Mouse (Mus musculus): ENCODE results near the gene Ccdc148.
A peak's percentile ranks its signal among the peaks of the same experiment; 100 is the strongest.

Ccdc148 gene

DNA sequence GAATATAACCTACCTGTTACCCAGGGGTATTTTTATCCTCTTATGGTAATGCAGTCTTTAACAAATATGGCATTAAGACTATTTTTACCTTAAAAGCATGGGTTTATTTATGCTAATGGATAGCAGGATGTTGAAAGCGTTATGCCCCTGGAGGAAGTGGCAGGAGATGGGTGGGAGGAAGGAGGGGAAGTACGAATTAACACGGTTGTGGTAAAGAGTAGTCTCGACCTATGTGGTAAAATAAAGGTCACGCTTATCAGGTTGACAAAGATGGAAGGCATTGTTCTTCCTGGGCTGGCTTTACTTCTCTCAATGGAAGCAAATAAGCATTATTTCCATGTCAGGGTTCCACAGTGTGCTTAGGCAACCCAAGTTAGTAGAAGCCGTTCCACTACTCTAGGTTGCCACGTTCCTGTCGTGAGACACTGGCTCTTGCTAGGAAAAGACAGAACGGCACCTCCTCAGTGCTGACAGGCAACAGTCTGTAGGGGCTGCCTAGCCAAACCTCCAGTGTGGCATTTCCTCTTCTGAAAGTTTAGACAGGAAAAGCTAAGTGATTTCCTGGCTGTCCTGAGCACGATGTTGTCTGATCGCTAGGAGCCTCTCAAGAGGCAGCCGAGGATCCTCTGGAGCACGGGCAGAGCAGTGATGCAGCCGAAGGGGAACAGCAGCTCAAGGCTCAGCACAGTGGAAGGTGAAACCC lies 253.5 kb downstream of the Ccdc148 start:
- DNase-seq (ENCODE audit: low spot score): no peak

DNA sequence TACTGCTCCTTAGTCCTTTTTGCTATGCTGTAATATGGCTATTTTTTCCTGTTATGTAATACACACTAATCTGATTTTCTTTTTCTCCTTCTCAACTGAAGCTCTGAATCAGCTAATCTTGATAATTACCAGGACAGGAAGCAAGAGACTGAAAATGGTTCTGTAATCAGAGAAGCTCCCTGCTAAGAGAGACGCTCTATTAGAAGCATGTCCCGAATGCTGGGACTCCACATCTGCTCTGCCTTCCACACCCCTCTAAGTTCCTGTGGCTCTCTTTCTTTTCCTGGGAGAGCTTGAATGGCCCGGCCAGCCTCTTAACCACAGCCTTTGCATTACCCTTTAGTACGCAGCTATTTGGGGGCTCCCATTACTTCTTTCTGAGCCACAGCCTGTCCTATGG lies 255.4 kb downstream of the Ccdc148 start:
- no peak for DNase-seq (ENCODE audit: low spot score)

DNA sequence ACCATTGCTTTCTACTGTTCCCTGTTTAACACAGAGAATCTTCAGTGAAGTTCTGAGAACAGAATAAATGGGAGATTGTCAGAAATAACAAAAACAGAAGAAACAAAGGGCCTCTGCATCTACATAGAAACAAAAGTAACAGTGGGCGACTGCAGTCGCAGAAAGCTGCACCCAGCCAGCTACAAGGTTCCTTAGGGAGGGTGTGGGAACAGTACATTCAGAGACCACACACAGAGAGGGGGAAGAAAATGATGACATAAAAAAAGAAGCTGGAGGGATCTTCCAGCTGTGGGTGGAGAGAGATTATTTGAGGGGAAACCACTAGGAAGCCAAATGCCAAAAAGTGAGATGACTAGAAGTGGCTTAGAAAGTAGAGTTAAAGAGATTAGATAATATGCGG lies 280.6 kb downstream of the Ccdc148 start:
- DNase-seq (ENCODE audit: low spot score): no peak

DNA sequence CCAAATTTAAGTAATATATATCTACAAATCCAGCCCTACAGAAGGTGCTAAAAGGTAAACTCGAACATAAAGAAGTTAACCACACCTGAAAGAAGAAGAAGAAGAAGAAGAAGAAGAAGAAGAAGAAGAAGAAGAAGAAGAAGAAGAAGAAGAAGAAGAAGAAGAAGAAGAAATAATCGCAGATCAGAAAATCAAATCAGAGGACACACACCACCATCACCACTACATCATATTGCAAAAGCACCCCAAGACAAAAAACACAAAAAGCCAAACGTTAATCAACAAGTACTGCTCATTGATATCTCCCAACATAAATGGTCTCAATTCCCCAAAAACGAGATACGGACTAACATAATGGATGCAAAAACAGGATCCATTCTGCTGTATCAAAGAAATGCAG lies 301.3 kb downstream of the Ccdc148 start, which contains the start of gene Gm11099:
Gene Gm11099, plus strand, starts transcription at position 301 of the 400 bp plus-strand sequence.
- DNase-seq (ENCODE audit: low spot score): no peak

DNA sequence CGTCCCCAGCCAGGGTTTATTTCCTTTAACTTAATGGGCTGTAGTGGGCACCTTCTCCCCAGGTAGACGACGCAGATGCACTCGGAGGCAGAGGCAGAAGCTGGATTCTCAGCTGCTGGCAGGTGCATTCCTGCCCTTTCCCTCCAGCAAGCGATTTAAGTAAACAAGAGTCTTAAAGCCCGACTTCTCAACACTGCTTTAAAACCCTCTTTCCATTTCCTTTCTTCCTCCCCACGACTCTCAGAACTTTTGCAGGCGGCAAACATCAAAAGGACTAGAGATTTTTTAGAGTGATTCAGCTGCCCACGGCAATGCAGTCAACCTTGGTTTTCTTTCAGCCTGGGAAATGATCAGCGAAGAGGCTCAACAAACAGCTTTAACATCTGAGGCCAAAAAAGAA lies 316.0 kb downstream of the Ccdc148 start:
- no peak for DNase-seq (ENCODE audit: low spot score)

DNA sequence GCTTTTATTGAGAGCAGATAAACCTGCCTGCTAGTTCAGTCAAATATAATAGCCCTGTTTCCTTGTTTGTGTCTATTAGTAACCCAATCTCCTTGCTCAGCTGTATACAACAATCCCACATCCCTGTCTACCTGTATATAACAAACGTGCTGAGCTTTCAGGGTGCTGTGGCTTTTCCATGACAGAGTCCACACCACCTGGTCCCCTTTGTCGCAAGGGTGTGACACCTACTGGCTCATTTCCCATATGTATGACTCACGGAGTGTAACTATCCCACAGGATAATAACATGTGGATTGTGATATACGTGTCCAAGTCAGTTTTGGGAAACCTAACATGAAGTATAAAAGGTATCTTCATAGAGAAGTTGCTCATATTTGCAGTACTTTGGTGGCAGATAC lies 318.0 kb downstream of the Ccdc148 start:
- no peak for DNase-seq (ENCODE audit: low spot score)

DNA sequence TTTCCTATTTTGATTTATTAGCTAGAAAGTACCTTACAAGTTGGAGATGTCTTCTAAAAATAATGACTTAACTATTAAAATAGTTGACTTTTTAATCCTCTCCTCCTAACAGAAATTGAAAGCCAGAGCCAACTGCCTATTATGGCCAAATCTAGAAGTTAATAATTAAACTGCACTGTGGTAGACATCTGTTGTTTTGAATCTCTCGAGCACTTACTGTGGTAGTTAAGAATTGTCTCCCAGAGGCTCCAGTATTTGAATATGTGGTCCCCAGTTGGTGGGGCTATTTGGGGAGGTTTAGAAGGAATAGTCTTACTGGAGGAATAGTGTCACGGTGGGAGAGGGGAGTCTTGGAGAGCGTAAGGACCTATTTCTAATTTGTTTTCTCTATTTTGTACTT lies 319.5 kb downstream of the Ccdc148 start:
- DNase-seq (ENCODE audit: low spot score): no peak

DNA sequence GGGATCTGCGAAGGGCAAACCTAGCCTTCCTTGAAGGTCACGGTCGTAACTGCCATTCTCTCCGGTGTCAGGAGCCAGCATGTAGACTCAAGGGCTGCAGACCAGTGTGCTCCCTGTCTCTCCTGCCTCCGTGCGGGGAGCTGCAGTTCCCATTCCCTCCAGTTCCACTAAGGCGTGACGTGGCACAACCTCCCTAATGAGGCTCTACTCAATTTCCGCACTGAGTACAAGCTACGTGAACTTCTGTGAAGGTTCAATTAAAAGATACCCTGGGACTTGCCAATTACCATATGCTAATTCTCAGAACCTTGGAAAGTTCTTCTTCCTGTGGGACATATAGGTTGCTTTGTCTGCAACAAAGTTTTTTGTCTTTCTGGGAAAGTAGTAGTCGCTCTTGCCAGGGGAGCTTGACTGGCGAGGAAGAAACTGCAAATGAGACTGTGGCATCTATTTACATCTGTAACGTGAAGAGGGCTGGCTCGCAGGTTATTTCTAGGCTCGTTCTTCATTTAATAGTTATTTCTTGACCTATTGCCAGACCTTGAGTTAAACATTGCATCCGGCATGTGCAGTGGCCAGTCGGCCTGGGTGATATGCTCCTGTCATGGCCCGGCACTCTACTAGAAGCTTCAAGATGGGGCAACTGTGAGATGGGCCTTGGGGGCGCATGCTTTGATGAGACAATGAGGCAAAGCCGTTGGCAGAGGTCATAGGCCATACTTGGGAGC lies 328.1 kb downstream of the Ccdc148 start:
- DNase-seq (ENCODE audit: low spot score): no peak

DNA sequence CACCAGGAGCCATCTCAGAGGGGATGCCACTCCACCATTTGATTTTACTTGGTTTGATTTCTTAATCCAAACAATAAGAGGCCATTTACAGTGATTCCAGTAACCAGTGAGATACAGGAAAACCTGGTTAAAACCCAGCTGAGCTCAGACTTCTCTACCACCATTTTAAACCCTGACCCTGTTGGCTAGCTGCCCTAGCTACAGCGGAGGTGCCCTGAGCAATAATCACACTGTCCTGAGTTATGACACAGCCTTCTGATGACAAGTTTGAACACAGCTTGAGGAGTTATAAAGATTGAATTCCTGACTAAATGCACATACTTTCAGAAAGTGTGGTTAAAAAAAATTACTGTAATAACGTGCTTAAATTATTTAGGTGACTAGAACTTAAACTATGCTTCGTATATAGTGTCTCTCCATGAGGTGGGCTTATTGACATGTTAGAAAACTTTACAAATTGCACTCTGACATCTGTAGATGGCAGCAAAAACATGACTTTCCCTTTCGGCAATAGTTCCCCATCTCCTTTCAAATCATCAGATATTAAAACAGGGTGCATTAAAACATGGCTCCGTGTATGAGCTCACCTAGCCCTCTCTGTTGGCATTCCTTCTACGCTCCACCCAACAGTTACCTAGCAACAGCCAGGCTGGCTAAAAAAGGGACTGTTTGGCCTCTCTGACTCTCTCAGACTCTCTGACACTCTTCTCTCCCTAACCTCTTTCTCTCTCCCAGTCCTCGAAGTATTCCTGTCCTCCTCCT lies 330.3 kb downstream of the Ccdc148 start:
- peak; percentile 26 for DNase-seq (ENCODE audit: low spot score)

DNA sequence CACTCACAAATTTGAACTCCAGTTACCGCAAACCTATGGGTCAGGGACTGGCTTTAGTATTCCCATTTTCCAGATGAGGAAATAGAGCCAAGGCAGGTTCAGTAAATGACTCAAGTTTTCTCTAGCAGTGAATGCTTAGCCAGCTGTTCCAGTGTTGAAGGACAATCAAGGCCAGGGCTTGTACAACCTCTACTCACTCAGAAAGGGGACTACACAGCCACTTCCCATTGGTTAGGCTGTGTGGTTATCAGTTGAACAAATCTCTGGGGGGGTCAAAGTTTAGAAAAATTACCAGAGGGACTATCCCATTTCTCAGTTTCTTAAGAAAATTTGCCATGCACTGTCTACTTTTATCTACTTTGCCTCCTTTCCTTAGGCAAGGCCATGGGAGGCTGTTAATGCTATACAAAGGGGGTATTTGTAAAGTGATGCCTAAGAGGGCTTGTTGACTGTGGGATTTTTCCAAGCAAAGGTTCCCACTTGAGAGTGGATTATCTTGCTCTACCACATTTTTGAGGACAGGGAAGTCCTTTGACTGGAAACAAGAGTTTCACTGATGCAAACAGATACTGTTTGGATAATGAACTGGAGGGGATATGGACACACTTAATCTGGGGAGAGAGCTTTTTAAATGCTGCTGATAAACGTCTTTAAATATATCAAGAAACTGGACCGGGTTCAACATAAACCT lies 331.4 kb downstream of the Ccdc148 start:
- no peak for DNase-seq (ENCODE audit: low spot score)

DNA sequence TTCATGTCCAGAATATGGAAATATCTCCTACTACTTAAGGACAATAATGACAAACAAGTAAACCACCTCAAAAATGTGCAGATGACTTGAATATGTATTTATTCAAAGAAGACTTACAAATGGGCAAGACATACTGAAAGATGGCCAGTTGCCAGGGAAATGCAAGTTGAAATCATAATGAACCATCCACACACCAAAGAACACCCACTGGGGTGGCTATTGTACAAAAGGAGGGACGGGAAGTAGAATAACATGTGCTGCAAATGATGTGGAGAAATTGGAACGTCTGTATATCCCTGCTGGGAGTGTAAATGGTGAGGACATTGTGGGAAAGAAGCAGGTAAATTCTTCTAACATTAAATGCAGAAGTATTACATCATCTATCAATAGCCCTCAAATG lies 347.5 kb downstream of the Ccdc148 start:
- no peak for DNase-seq (ENCODE audit: low spot score)

DNA sequence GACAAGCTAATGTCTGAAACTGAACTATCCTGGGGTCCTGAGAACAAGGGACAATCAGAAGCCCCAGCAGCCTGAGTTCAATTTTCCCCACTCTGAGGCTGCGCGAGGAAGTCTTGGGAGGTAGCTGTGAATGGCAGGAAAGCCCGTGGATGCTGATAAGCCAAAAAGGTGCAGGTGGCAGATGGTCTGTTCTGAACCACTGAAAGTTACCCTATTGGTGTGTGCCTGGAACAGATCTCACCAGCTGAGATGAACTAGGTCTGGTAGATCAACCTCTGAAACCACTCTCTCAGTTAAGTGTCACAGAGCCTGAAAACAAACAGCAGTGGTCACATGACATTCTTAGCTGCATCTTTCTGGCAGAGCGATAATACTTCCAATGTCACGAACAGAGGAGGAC lies 360.9 kb downstream of the Ccdc148 start:
- DNase-seq (ENCODE audit: low spot score): no peak

DNA sequence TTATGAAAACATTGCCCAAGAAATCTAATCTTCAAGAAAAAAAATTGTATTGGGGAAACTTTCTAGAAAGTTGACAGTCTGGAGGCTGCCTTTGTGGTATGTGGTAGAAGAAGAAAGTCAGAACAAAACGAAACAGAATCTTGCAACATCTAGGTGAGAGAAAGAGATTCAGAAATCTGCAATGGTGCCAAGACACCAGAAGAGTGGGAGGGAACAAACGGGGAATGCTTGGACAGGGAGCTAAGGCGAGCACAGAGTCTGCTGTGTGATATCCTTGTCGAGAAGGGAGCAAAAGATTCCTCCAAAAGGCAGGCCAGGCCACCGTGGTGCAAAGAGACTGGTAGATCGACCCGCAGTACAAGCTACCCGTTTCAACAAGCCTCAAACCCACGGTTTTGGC lies 361.4 kb downstream of the Ccdc148 start:
- no peak for DNase-seq (ENCODE audit: low spot score)

DNA sequence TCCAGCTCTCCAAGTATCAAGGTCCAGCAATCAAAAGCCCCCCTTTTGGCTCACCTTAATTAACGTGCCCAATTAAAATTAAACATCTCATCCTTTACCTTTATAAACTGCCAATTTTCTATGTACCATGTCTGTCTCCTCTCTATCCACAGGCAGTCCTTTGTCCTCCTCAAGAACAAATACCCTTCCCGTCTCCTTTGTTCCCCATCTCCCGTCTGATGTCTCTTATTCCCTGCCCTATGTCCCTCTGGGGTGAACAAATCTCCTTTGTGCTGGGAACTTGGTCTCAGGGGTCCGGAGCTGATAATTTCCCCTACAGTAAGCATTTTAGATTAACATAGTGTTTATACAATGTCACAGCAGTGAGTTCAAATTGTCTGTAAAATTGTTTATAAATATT lies 363.0 kb downstream of the Ccdc148 start:
- no peak for DNase-seq (ENCODE audit: low spot score)

DNA sequence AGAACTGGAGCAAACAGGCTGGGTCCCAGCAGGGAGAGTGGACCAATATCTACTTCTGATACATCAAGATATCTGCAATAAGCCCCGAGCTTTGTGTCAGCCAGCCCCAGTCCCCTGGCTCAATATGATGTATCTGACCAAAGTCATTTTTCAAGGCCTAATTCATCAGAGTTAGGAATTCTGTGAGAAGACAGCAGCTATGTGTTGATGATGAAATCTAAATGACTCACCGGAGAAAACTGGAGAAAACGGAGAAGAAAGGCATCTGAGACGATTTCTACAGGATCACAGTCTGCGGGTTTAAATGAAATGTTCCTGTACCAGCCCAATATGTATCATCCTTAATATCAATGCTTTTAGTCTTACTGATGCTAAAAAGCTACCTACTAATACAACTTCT lies 365.1 kb downstream of the Ccdc148 start:
- no peak for DNase-seq (ENCODE audit: low spot score)

DNA sequence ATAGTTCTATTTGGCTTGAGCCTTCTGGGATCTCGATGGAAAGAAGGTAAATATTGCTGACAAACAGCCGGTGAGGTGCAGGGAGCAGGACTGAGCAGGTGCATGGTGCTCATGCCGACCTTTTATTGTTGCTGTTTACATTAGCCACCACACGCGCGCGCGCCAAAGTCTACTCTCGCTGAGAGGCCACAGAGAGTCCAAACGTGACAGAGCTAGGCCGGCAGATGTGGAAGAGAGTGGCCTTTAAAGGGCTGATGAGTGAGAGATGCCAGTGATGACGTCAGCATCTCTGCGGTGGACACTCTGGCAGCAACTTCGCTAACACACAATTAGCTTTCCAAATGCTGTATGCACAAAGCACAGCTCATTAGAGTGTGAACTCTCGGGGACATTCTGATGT lies 366.0 kb downstream of the Ccdc148 start:
- DNase-seq (ENCODE audit: low spot score): no peak

DNA sequence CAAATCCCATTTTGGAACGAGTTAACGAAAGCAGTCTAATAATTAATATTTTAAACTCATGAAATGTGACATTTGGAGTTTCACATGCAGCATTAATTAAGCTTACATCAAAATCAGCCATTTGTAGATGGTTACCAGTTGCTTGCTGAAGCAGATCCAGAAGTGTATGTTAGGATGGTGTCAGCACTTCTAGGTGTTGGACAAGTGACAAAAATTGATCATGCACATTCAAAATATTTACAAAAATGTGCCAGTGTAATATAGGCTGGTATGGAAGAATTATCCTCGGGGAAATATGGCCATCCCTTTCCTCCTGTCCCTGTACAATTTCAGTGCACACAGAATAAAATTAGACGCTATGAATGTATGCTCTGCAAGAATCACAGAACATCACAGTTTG lies 370.1 kb downstream of the Ccdc148 start:
- DNase-seq (ENCODE audit: low spot score): no peak

DNA sequence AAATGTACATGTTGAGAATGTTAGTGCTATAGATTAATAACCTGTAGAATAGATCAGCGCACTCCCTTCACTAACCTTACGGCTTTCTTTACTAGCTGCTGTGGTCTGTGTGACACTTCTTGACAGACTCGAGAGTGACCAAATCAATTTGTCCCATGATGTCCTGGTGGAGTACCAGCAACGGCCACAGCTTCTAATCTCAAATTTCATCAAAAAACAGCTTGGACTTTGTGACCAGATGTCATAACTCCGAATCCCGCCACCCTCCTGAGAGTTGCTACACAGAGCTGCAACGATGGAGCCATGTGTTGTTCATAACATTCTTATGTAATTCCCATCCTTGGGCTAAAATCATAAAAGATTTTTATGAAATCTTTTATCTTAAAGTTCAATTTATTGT lies 370.5 kb downstream of the Ccdc148 start:
- no peak for DNase-seq (ENCODE audit: low spot score)

DNA sequence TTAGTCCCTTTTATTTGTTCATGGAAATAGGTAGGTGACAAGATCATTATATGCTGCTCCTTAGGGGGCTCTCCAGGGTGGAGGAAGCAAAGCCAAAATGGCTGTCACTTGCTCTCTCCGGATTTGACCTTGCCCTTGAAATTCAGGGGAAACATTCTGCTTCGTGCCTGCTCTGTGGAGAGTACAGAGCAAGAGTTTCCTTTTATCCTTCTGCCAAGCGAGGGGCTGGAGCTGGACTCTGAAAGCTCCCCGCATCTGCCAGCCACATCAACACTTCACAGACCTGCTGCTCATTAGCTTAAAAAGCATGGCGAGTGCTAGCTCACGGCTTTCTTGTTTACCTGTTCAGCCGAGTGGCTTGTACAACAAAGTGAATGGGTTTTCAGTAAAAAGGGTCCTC lies 373.1 kb downstream of the Ccdc148 start:
- DNase-seq (ENCODE audit: low spot score): no peak

DNA sequence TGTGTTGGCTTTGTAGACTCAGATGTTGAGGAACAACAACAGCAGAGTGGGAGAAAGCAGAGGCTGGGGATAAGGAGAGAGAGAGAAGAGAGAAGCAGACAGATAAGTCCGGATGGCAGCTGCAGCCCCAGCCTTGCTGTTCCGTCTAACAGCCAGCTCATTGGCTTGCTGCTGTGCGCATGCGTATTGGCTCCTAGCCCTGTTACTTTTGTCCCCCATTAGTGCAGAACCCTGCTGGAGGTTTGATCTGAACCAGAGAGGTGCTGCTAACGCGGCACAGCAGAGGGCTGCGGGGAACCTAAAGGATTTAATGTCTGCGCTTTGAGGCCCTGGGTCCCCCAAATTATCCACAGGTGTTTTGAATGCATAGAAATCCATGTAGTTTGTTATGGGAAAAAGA lies 373.8 kb downstream of the Ccdc148 start:
- DNase-seq (ENCODE audit: low spot score): no peak

DNA sequence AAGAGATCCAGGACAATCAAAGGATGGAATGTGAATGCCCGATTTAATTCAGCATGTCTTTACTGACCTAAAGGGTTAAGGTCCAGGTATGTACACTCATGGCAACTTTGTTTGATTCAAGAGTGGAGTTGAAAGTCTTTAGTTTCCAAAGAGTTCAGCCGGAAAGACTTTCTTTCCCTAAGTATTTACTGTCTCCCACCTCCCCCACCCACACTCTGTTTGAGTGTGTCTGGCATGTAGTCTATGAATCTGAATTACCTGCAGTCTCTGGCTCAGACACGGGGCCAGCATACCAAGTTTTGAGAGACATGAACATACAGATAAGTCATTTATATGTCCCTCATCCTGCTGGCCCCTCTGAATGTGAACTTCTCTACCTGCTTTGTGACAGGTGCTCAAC lies 374.3 kb downstream of the Ccdc148 start:
- no peak for DNase-seq (ENCODE audit: low spot score)

DNA sequence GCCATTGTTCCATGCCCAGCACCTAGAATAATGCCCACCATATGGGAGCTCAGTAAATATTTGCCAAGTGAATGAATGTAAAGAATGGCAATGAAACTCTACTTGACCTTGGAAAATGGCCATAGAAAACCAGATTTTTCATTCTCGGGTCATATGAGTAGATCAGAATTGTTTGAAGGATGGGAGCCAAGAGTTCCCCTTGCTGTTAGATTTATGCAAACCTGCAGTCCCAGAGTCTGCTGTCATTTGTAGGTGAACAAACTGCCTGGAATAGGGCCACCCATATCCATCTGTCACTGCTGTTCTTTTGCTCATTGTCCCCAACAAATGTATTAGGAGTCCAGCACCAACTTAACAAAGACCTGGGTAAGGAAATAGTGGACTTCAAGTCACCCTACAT lies 377.0 kb downstream of the Ccdc148 start:
- DNase-seq (ENCODE audit: low spot score): no peak
